Mouse (Mus musculus) liver, embryonic 14.5 days (tissue): ENCODE results near the gene Pnpla8.

Source experiments
- CTCF ChIP-seq: IDR thresholded peaks from 2 replicates; pipeline ENCODE4 v1.5.1; 2016; ENCODE audit warnings: antibody characterized with exemption, low read depth, control low read depth
- EP300 ChIP-seq: IDR thresholded peaks from 2 replicates; pipeline ENCODE4 v1.6.1; 2016; ENCODE audit warnings: antibody characterized with exemption, low read depth

- TF ChIP-seq EP300 (no peak), CTCF (no peak)
Observed at GRCm38 (mm10) chr12:44344075-44344474, 122.9 kb downstream of the Pnpla8 start.
